Mouse (Mus musculus) G1E (cell line): ENCODE measurements around the gene Asic2.

ENCODE experiments used
- CTCF ChIP-seq: IDR thresholded peaks from 2 replicates; pipeline ENCODE4 v1.5.1; 2012; ENCODE audit warnings: low read depth, low read length, inconsistent platforms, mixed read lengths
- GATA1 ChIP-seq: IDR thresholded peaks from 2 replicates; pipeline ENCODE4 v1.6.1; 2012; ENCODE audit warnings: borderline replicate concordance, low read length, inconsistent platforms, mixed read lengths
- GATA2 ChIP-seq: IDR thresholded peaks from 2 replicates; pipeline ENCODE4 v1.6.1; 2012; ENCODE audit warnings: low read depth, low read length, inconsistent platforms, borderline replicate concordance
- POLR2AphosphoS5 ChIP-seq: IDR thresholded peaks from 2 replicates; pipeline ENCODE4 v1.6.1; 2012; ENCODE audit warnings: low read depth, low read length, inconsistent platforms; ENCODE audit not compliant: insufficient replicate concordance
- TAL1 ChIP-seq: conservative IDR thresholded peaks from 2 replicates; pipeline ENCODE4 v1.6.1; 2012; ENCODE audit warnings: low read depth, low read length, inconsistent platforms, mixed read lengths

DNA sequence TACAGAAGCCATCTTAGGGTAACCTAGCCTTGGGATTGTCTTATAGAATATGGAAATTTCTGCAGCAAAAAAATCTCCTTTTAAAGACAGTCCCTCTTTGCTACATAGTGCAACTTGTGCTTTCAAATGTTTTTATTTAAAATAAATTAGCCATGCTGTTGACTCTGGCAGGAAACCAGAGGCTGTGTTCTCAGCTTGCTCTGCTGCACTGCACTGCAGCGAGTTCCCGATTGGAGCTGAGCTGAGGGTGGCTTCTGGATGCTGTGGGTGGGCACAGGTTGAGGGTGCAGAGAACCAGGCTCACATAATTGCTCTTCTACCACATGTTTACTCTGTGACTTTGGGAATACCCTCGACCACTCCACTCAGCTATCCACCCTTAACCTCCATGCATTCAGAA, 889.0 kb downstream of the Asic2 start:
- no peak for TF ChIP-seq CTCF
- TF ChIP-seq GATA1, result no peak
- no peak for TF ChIP-seq TAL1
- TF ChIP-seq GATA2, result no peak
- no peak for TF ChIP-seq POLR2AphosphoS5
